Mouse (Mus musculus): ENCODE results near the gene 1300017J02Rik. TPM values are rescaled to one million over a fixed set of nuclear protein-coding genes. Genes with fewer than 3 reads are reported as not detected.

1300017J02Rik gene
- total and polyA plus RNA-seq, 2 experiments, result 267 to 608 TPM

DNA sequence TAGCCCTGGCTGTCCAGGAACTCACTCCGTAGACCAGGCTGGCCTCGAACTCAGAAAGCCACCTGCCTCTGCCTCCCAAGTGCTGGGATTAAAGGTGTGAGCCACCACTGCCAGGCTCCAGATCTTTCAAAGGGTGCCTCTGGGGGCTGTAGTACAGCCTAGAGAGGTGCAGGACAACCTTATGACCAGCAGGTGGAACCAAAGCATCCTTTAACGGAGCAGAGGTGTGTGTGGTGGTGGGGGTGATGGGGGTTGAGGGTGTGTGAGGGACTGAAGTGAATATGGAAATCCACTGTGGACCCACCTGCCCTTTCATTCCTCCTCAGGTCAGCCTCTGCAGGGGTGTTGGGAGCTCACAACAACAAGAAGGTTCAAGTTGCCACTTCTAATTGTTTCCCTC lies 79.4 kb downstream of the 1300017J02Rik start:
- no peak overlapping the region for H3K4me3 ChIP-seq (ENCODE audit: insufficient read depth, low read depth, low read length)
- DNase-seq (ENCODE audit: extremely low read depth, low read depth, low spot score), result no peak
- no peaks in the 10 kb centered on the region for H3K27me3 ChIP-seq (ENCODE audit: control insufficient read depth, insufficient read depth, low read length)
- H3K79me2 ChIP-seq (ENCODE audit: control insufficient read depth, insufficient read depth, low read length), result no peaks in the 10 kb centered on the region
- peak; percentile 64 for TF ChIP-seq CTCF (IDR thresholded peaks at IDR 0.05; ENCODE audit: low read depth, low read length)
- TF ChIP-seq POLR2A (IDR thresholded peaks at IDR 0.05; ENCODE audit: extremely low read depth, insufficient read depth, low read length), result no peak
- peaks cover 21% of the 10 kb centered on the region for H3K4me1 ChIP-seq (ENCODE audit: control insufficient read depth, insufficient read depth, low read length)
- peak overlapping the region; percentile 63 for H3K9ac ChIP-seq (ENCODE audit: low read depth, low read length)
- peak overlapping the region; percentile 51 for H3K27ac ChIP-seq (replicated peaks; ENCODE audit: insufficient read depth, low read depth, low read length)
- peaks cover 67% of the 10 kb centered on the region for H3K36me3 ChIP-seq (ENCODE audit: control insufficient read depth, insufficient read depth, low read length)
- WGBS, result 22% methylated on average over 3 of the region's 3 CpGs

- WGBS, result 41% methylated on average over 7 of the region's 7 CpGs
- Histone ChIP-seq H3K27ac (replicated peaks; ENCODE audit: insufficient read depth, low read depth, low read length) (peak overlapping the region; percentile 61), H3K79me2 (ENCODE audit: control insufficient read depth, insufficient read depth, low read length) (no peaks in the 10 kb centered on the region), H3K4me3 (ENCODE audit: insufficient read depth, low read depth, low read length) (no peak overlapping the region), H3K36me3 (ENCODE audit: control insufficient read depth, insufficient read depth, low read length) (peaks cover 74% of the 10 kb centered on the region), H3K27me3 (ENCODE audit: control insufficient read depth, insufficient read depth, low read length) (no peaks in the 10 kb centered on the region), H3K9ac (ENCODE audit: low read depth, low read length) (peak overlapping the region; percentile 22), H3K4me1 (ENCODE audit: control insufficient read depth, insufficient read depth, low read length) (peaks cover 23% of the 10 kb centered on the region)
- TF ChIP-seq CTCF (IDR thresholded peaks at IDR 0.05; ENCODE audit: low read depth, low read length) (no peak), POLR2A (IDR thresholded peaks at IDR 0.05; ENCODE audit: extremely low read depth, insufficient read depth, low read length) (0 out of 2 replicates have a peak, but pooled peaks have one; percentile 11)
- peak; percentile 79 for DNase-seq (ENCODE audit: extremely low read depth, low read depth, low spot score)
Observed at GRCm38 (mm10) chr9:103224721-103225120, 80.2 kb downstream of the 1300017J02Rik start.

DNA sequence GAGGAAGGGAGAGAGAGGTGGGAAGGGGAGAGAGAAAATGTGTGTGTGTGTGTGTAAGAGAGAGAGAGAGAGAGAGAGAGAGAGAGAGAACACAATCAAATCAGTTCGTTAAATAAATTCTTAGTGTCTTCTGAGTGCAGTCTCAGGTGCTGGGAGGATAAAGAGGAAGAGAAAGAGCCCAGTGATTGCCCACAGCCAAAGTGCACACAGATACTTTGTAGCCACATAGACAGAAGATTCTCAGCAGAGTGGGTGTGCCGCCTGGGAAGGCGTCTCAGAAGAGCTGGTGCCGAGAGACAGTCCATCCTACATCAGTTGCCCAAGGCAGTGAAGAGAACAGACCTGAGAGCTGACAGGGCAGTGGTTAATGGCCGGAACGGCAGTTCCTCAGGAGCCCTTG lies 90.6 kb downstream of the 1300017J02Rik start:
- no peak overlapping the region for H3K27ac ChIP-seq (replicated peaks; ENCODE audit: insufficient read depth, low read depth, low read length)
- peaks cover 92% of the 10 kb centered on the region for H3K36me3 ChIP-seq (ENCODE audit: control insufficient read depth, insufficient read depth, low read length)
- no peaks in the 10 kb centered on the region for H3K79me2 ChIP-seq (ENCODE audit: control insufficient read depth, insufficient read depth, low read length)
- H3K27me3 ChIP-seq (ENCODE audit: control insufficient read depth, insufficient read depth, low read length), result no peaks in the 10 kb centered on the region
- TF ChIP-seq CTCF (IDR thresholded peaks at IDR 0.05; ENCODE audit: low read depth, low read length) (no peak), POLR2A (IDR thresholded peaks at IDR 0.05; ENCODE audit: extremely low read depth, insufficient read depth, low read length) (no peak)
- H3K4me3 ChIP-seq (ENCODE audit: insufficient read depth, low read depth, low read length), result no peak overlapping the region
- 56% methylated on average over 6 of the region's 6 CpGs for WGBS
- H3K9ac ChIP-seq (ENCODE audit: low read depth, low read length), result no peak overlapping the region
- peaks cover 3% of the 10 kb centered on the region; the same call in 1 of the 2 replicates for H3K4me1 ChIP-seq (ENCODE audit: control insufficient read depth, insufficient read depth, low read length)
- no peak for DNase-seq (ENCODE audit: extremely low read depth, low read depth, low spot score)

DNA sequence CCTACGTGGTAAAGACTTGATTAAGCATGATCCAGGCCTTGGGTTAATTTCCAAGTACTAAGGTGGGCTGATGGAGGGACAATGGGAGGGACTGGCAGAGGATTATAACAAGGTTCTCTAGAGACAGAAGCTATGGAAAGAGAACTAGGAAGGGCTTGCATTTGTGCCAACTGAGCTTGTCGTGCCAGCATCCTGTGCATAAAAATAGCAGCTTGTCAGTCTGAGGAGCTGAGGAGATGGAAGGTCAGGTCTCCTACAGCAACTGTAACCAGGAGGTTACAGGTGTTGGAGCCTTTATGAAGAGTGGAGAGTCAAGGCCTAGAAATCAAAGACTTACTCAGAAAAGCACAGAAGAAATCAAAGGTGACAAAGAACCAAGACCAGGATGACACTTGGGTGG lies 91.3 kb downstream of the 1300017J02Rik start:
- DNase-seq (ENCODE audit: extremely low read depth, low read depth, low spot score), result peak; percentile 49
- peaks cover 2% of the 10 kb centered on the region; the same call in 1 of the 2 replicates for H3K4me1 ChIP-seq (ENCODE audit: control insufficient read depth, insufficient read depth, low read length)
- H3K27me3 ChIP-seq (ENCODE audit: control insufficient read depth, insufficient read depth, low read length), result no peaks in the 10 kb centered on the region
- no peak overlapping the region for H3K9ac ChIP-seq (ENCODE audit: low read depth, low read length)
- no peak overlapping the region for H3K4me3 ChIP-seq (ENCODE audit: insufficient read depth, low read depth, low read length)
- 24% methylated on average over 2 of the region's 2 CpGs for WGBS
- H3K27ac ChIP-seq (replicated peaks; ENCODE audit: insufficient read depth, low read depth, low read length), result no peak overlapping the region
- no peaks in the 10 kb centered on the region for H3K79me2 ChIP-seq (ENCODE audit: control insufficient read depth, insufficient read depth, low read length)
- TF ChIP-seq CTCF (IDR thresholded peaks at IDR 0.05; ENCODE audit: low read depth, low read length), result no peak
- TF ChIP-seq POLR2A (IDR thresholded peaks at IDR 0.05; ENCODE audit: extremely low read depth, insufficient read depth, low read length), result no peak
- peaks cover 92% of the 10 kb centered on the region for H3K36me3 ChIP-seq (ENCODE audit: control insufficient read depth, insufficient read depth, low read length)

GRCm38 (mm10) chr9:103212654-103213420 lies 92.0 kb downstream of the 1300017J02Rik start:
- peak; percentile 50 for DNase-seq (ENCODE audit: extremely low read depth, low read depth, low spot score)
- TF ChIP-seq CTCF (IDR thresholded peaks at IDR 0.05; ENCODE audit: low read depth, low read length), result no peak
- TF ChIP-seq POLR2A (IDR thresholded peaks at IDR 0.05; ENCODE audit: extremely low read depth, insufficient read depth, low read length), result no peak
- no peak overlapping the region for H3K4me3 ChIP-seq (ENCODE audit: insufficient read depth, low read depth, low read length)

More at GRCm38 (mm10) chr9:103212654-103213420, 92.0 kb downstream of the 1300017J02Rik start:
- no peaks in the 10 kb centered on the region; the same call in 1 of the 2 replicates for H3K4me1 ChIP-seq (ENCODE audit: control insufficient read depth, insufficient read depth, low read length)
- H3K27me3 ChIP-seq (ENCODE audit: control insufficient read depth, insufficient read depth, low read length), result no peaks in the 10 kb centered on the region
- WGBS, result 38% methylated on average over 28 of the region's 28 CpGs
- H3K79me2 ChIP-seq (ENCODE audit: control insufficient read depth, insufficient read depth, low read length), result no peaks in the 10 kb centered on the region
- H3K36me3 ChIP-seq (ENCODE audit: control insufficient read depth, insufficient read depth, low read length), result peaks cover 89% of the 10 kb centered on the region
- H3K27ac ChIP-seq (replicated peaks; ENCODE audit: insufficient read depth, low read depth, low read length), result no peak overlapping the region
- H3K9ac ChIP-seq (ENCODE audit: low read depth, low read length), result no peak overlapping the region; the same call in 1 of the 2 replicates
